9 mouse cellular contexts compared by ENCODE assay signal in genomic region chr9:121331438-121331837, GRCm38 (mm10). TPM values are rescaled to one million over a fixed set of nuclear protein-coding genes. Genes with fewer than 3 reads are reported as not detected.
A peak's percentile ranks its signal among the peaks of the same experiment; 100 is the strongest.
DNase-seq lines count a peak whose midpoint lies in the region; ATAC-seq and TF ChIP-seq lines count a peak whose summit lies in the region.
"Had no signal": no experiment of that assay in that cellular context is flagged by ENCODE, and none has a peak within 500 bp of the region (broad histone marks: within the 10 kb centered on the region; RNA-seq: fewer than 3 reads in every experiment).

No protein-coding gene starts in this region.

- no peak overlapping the region for H3K4me2 ChIP-seq in embryonic facial prominence, embryonic 15.5 days (replicated peaks)
- no peak overlapping the region for H3K4me2 ChIP-seq in hindbrain, embryonic 16.5 days (ENCODE audit: low read length)
- H3K4me2 ChIP-seq in midbrain, embryonic 15.5 days, result no peak overlapping the region

- DNase-seq in gastrocnemius, adult 2 months, result no peak
- DNase-seq in gastrocnemius, postnatal 4 days (ENCODE audit: low spot score in 2 of 2), result no peak
- no peak for DNase-seq in gastrocnemius, postnatal 36 days
- DNase-seq in cerebellum, adult 9-10 months, result no peak
- no peak for DNase-seq in kidney, adult 11 months

- H3K9me3 ChIP-seq in embryonic facial prominence, embryonic 15.5 days (replicated peaks), result no peaks in the 10 kb centered on the region
- H3K9me3 ChIP-seq in hindbrain, embryonic 16.5 days (ENCODE audit: control insufficient read depth, low read length), result no peaks in the 10 kb centered on the region
- no peaks in the 10 kb centered on the region for H3K9me3 ChIP-seq in midbrain, embryonic 15.5 days

- TF ChIP-seq CTCF in gastrocnemius, adult 2 months (IDR thresholded peaks at IDR 0.05), result no peak

- H3K27me3 ChIP-seq in embryonic facial prominence, embryonic 15.5 days, result no peaks in the 10 kb centered on the region
- no peaks in the 10 kb centered on the region for H3K27me3 ChIP-seq in hindbrain, embryonic 16.5 days (replicated peaks; ENCODE audit: control insufficient read depth, insufficient read depth, low read length)
- no peaks in the 10 kb centered on the region for H3K27me3 ChIP-seq in midbrain, embryonic 15.5 days (replicated peaks)

- no peak overlapping the region for H3K4me3 ChIP-seq in gastrocnemius, adult 2 months
- H3K4me3 ChIP-seq in embryonic facial prominence, embryonic 15.5 days (replicated peaks), result no peak overlapping the region
- H3K4me3 ChIP-seq in hindbrain, embryonic 16.5 days (ENCODE audit: low read length), result no peak overlapping the region
- no peak overlapping the region for H3K4me3 ChIP-seq in midbrain, embryonic 15.5 days
- H3K4me3 ChIP-seq: erythroblast, embryonic 14.5 days had no signal

- H3K4me1 ChIP-seq in embryonic facial prominence, embryonic 15.5 days, result peaks cover 50% of the 10 kb centered on the region
- H3K4me1 ChIP-seq in hindbrain, embryonic 16.5 days (ENCODE audit: control insufficient read depth, insufficient read depth, low read depth, low read length), result peaks cover 33% of the 10 kb centered on the region
- H3K4me1 ChIP-seq in midbrain, embryonic 15.5 days, result peaks cover 41% of the 10 kb centered on the region

- intact Hi-C loops in gastrocnemius, adult 2 months (cut with DNase I), result no loop called here
- intact Hi-C loops in gastrocnemius, postnatal 36 days (cut with DNase I), result no loop called here

- no peaks in the 10 kb centered on the region for H3K36me3 ChIP-seq in embryonic facial prominence, embryonic 15.5 days
- peaks cover 2% of the 10 kb centered on the region; the same call in 1 of the 2 replicates for H3K36me3 ChIP-seq in hindbrain, embryonic 16.5 days (ENCODE audit: control insufficient read depth, insufficient read depth, low read length)
- no peaks in the 10 kb centered on the region for H3K36me3 ChIP-seq in midbrain, embryonic 15.5 days (replicated peaks)

- peak overlapping the region; percentile 86 for H3K27ac ChIP-seq in gastrocnemius, adult 2 months
- peak overlapping the region; percentile 88 for H3K27ac ChIP-seq in embryonic facial prominence, embryonic 15.5 days (replicated peaks)
- H3K27ac ChIP-seq in hindbrain, embryonic 16.5 days (ENCODE audit: low read depth, low read length), result peak overlapping the region; percentile 83
- H3K27ac ChIP-seq in midbrain, embryonic 15.5 days, result peak overlapping the region; percentile 80

- no peak overlapping the region for H3K9ac ChIP-seq in embryonic facial prominence, embryonic 15.5 days
- no peak overlapping the region; the same call in 1 of the 2 replicates for H3K9ac ChIP-seq in hindbrain, embryonic 16.5 days (ENCODE audit: low read depth, low read length)
- no peak overlapping the region for H3K9ac ChIP-seq in midbrain, embryonic 15.5 days

- 25% methylated on average over 5 of the region's 5 CpGs for WGBS in embryonic facial prominence, embryonic 15.5 days
- 12% methylated on average over 5 of the region's 5 CpGs for WGBS in hindbrain, embryonic 16.5 days
- WGBS in midbrain, embryonic 15.5 days, result 15% methylated on average over 5 of the region's 5 CpGs

- no peak for ATAC-seq in embryonic facial prominence, embryonic 15.5 days (ENCODE audit: insufficient number of reproducible peaks, low FRiP score, low TSS enrichment, low read depth)
- ATAC-seq in hindbrain, embryonic 16.5 days, result no peak
- no peak for ATAC-seq in midbrain, embryonic 15.5 days (replicated peaks)

RNA-seq across cellular contexts. Expression of gene Trak1, which starts 34.1 kb away (rescaled TPM):
- 100 to 1,000 TPM; 156 to 204 TPM for total RNA-seq in gastrocnemius, adult 2 months (2021)
- 100 to 1,000 TPM; 193 to 204 TPM for total RNA-seq in gastrocnemius, postnatal 4 days (2021)
- 28.4 and 28.9 TPM in 2 replicates for polyA plus RNA-seq in embryonic facial prominence, embryonic 15.5 days (2015; fragmentation: Nextera tagmentation; extraction: Ambion mirVana)
- 57.8 and 59.3 TPM in 2 replicates for polyA plus RNA-seq in hindbrain, embryonic 16.5 days (2015; fragmentation: Nextera tagmentation; extraction: Ambion mirVana)
- polyA plus RNA-seq in midbrain, embryonic 15.5 days (2015; fragmentation: Nextera tagmentation; extraction: Ambion mirVana), result 60.7 and 61.2 TPM in 2 replicates
- total RNA-seq in gastrocnemius, postnatal 36 days (2021), result 100 to 1,000 TPM; 182 to 188 TPM

RNA-seq across cellular contexts. Expression of gene Ulk4, which starts 54.4 kb away (rescaled TPM):
- total RNA-seq in gastrocnemius, adult 2 months (2021), result under 1 TPM; 0.11 to 0.36 TPM
- 1 to 10 TPM; 2.2 to 2.3 TPM for total RNA-seq in gastrocnemius, postnatal 4 days (2021)
- 143 and 159 TPM in 2 replicates for polyA plus RNA-seq in embryonic facial prominence, embryonic 15.5 days (2015; fragmentation: Nextera tagmentation; extraction: Ambion mirVana)
- polyA plus RNA-seq in hindbrain, embryonic 16.5 days (2015; fragmentation: Nextera tagmentation; extraction: Ambion mirVana), result 75.8 and 79.9 TPM in 2 replicates
- 84.7 and 92.9 TPM in 2 replicates for polyA plus RNA-seq in midbrain, embryonic 15.5 days (2015; fragmentation: Nextera tagmentation; extraction: Ambion mirVana)
- total RNA-seq in gastrocnemius, postnatal 36 days (2021), result under 1 TPM; 0.20 to 0.38 TPM
